Mouse (Mus musculus): ENCODE results near the gene Dnajc12. TPM values are rescaled to one million over a fixed set of nuclear protein-coding genes. Genes with fewer than 3 reads are reported as not detected.
A peak's percentile ranks its signal among the peaks of the same experiment; 100 is the strongest.
"Not testable (repeated sequence)": the region's sequence is repeated elsewhere in the genome, so short reads cannot be mapped to it uniquely, and the experiment has no call there.

The Dnajc12 gene
- total RNA-seq, 1 experiment: 8.4 TPM

DNA sequence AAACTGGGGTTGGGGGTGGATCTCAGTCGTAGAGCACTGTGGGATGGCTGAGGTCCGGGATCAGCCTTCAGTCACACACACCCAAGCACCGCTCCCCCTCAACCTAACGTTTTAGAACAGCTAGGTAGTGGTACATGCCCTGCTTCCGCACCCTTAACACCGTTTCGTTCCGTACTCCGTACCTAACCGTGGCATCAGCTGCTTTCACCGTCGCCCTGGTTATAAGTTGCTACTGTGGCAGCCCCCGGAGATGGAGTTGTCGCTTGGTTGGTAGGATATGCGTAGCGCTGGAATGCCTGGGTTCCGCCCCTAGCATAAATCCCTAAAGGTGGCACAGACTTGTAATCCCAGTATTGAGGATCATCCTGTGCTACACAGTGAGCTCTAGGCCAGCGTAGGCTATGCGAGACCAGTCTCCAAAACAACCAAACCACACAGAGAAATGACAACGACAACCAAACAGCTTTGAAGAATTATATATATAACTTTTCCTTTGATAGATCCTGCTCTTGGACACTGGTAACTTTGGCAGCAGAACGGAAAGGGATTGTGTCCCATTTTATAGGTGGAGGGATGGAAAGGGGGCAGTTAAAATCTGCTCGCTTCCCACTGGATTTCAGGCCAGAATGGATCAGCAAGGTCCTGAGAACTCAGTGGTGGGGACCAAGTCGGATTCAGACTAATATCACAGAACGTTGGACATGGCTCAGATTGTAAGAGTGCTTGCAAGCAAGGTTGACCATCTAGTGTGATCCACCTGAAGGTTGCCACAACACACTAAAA, 554 bp upstream of the Dnajc12 start, which contains the start of gene Sirt1:
Sirt1 (minus strand) TSS at position 207 of the 783 bp plus-strand sequence.
- Histone ChIP-seq H3K4me1 (ENCODE audit: control insufficient read depth in 2 of 2, insufficient read depth in 2 of 2, low read length in 2 of 2, poor library complexity in 1 of 2) (peaks cover 2 to 3% of the 10 kb centered on the region in 2 experiments; a peak in 3 of 4 replicates), H3K27ac (ENCODE audit: insufficient read depth, low read depth, low read length, poor library complexity, severe bottlenecking) (no peak within 1 kb of the TSS), H3K9ac (ENCODE audit: insufficient read depth, low read depth, low read length, poor library complexity, severe bottlenecking) (peak within 1 kb of the TSS; percentile 75), H3K36me3 (ENCODE audit: control insufficient read depth, insufficient read depth, low read length, poor library complexity, severe bottlenecking) (no peaks in the 10 kb centered on the region), H3K9me3 (ENCODE audit: control insufficient read depth, insufficient read depth, low read depth, low read length) (no peaks in the 10 kb centered on the region), H3K4me3 (ENCODE audit: insufficient read depth in 1 of 2, low read depth in 1 of 2, low read length in 2 of 2, poor library complexity in 1 of 2, severe bottlenecking in 1 of 2) (peak within 1 kb of the TSS; percentile 56 to 84)
- DNase-seq (ENCODE audit: low read depth, low spot score): no peak
- in situ Hi-C loops (cut with MboI; ENCODE audit: low sequenced_read_pairs in 2 of 2, unreplicated experiment in 2 of 2): no loop called here
- TF ChIP-seq MAFK (IDR thresholded peaks at IDR 0.05; ENCODE audit: insufficient read depth, low read depth, low read length) (no peak), ZC3H11A (IDR thresholded peaks at IDR 0.05; ENCODE audit: borderline replicate concordance, low read depth, low read length) (no peak), HCFC1 (IDR thresholded peaks at IDR 0.05; ENCODE audit: borderline replicate concordance, insufficient read depth, low read length) (no peak), CHD2 (IDR thresholded peaks at IDR 0.05; ENCODE audit: low read depth, low read length) (no peak), ZNF384 (IDR thresholded peaks at IDR 0.05; ENCODE audit: low read depth, low read length) (no peak)

DNA sequence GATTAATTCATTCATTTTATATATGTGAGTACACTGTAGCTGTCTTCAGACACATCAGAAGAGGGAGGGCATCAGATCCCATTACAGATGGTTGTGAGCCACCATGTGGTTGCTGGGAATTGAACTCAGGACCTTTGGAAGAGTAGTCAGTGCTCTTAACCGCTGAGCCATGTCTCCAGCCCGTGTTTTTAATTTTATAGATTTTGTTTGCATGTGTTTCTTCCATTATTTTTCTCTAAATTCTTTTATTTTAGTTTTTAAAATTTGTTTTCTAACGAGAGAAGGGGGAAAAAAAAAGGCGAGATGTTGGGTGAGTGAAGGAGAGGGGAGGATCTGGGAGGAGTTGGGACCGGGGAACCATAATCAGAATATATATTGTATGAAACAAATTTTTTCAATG, 3.7 kb downstream of the Dnajc12 start:
- H3K9ac ChIP-seq (ENCODE audit: insufficient read depth, low read depth, low read length, poor library complexity, severe bottlenecking); in situ Hi-C loops (cut with MboI; ENCODE audit: low sequenced_read_pairs in 2 of 2, unreplicated experiment in 2 of 2); H3K36me3 ChIP-seq (ENCODE audit: control insufficient read depth, insufficient read depth, low read length, poor library complexity, severe bottlenecking); H3K27ac ChIP-seq (ENCODE audit: insufficient read depth, low read depth, low read length, poor library complexity, severe bottlenecking); H3K9me3 ChIP-seq (ENCODE audit: control insufficient read depth, insufficient read depth, low read depth, low read length); H3K4me3 ChIP-seq (ENCODE audit: insufficient read depth in 1 of 2, low read depth in 1 of 2, low read length in 2 of 2, poor library complexity in 1 of 2, severe bottlenecking in 1 of 2); H3K4me1 ChIP-seq (ENCODE audit: control insufficient read depth in 2 of 2, insufficient read depth in 2 of 2, low read length in 2 of 2, poor library complexity in 1 of 2); DNase-seq (ENCODE audit: low read depth, low spot score): not testable (repeated sequence)

DNA sequence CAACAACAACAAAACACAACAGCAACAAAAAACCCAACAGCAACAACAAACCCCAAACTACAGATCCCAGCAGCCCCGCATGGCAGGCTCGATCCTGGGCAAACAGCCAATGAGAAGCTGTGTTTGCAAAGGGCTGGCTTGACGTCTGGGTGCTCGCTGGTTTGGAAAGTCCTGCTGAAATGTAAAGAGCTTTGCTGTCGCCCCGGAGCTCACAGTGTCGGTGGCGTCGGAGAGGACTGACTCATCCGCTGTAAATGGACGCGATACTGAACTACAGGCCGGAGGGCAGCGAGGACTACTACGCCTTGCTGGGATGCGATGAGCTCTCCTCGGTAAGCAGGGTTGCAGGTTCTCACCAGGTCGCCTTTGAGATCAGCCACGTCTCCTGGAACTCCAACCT, 4.2 kb downstream of the Dnajc12 start:
- Histone ChIP-seq H3K9me3 (ENCODE audit: control insufficient read depth, insufficient read depth, low read depth, low read length) (no peaks in the 10 kb centered on the region), H3K4me3 (ENCODE audit: insufficient read depth in 1 of 2, low read depth in 1 of 2, low read length in 2 of 2, poor library complexity in 1 of 2, severe bottlenecking in 1 of 2) (peak overlapping the region; percentile 62 to 92), H3K4me1 (ENCODE audit: control insufficient read depth in 2 of 2, insufficient read depth in 2 of 2, low read length in 2 of 2, poor library complexity in 1 of 2) (peaks cover 1 to 5% of the 10 kb centered on the region in 2 experiments; a peak in 3 of 4 replicates), H3K36me3 (ENCODE audit: control insufficient read depth, insufficient read depth, low read length, poor library complexity, severe bottlenecking) (no peaks in the 10 kb centered on the region), H3K27ac (ENCODE audit: insufficient read depth, low read depth, low read length, poor library complexity, severe bottlenecking) (no peak overlapping the region), H3K9ac (ENCODE audit: insufficient read depth, low read depth, low read length, poor library complexity, severe bottlenecking) (peak overlapping the region; percentile 50)
- in situ Hi-C loops (cut with MboI; ENCODE audit: low sequenced_read_pairs in 2 of 2, unreplicated experiment in 2 of 2): no loop called here
- DNase-seq (ENCODE audit: low read depth, low spot score): peak; percentile 63
- TF ChIP-seq ZNF384 (IDR thresholded peaks at IDR 0.05; ENCODE audit: low read depth, low read length) (no peak), HCFC1 (IDR thresholded peaks at IDR 0.05; ENCODE audit: borderline replicate concordance, insufficient read depth, low read length) (peak; percentile 88)

DNA sequence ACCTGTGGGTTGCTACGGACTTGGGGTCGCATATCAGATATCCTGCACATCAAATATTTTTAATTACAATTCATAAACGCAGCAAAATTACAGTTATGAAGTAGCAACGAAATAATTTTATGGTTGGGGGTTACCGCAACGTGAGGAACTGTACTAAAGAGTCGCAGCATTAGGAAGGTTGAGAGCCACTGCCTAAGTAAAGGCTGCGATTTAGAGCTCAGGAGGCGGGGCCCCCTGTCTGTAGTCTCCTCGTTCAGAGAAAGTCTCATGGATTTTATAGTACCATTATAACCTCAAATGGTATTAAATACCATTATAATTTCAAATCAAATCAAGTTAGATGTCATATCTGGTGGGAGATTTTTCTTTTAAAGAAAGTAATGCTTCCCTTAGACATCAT, 4.7 kb downstream of the Dnajc12 start:
- in situ Hi-C loops (cut with MboI; ENCODE audit: low sequenced_read_pairs in 2 of 2, unreplicated experiment in 2 of 2): no loop called here
- no peak for TF ChIP-seq CHD2 (IDR thresholded peaks at IDR 0.05; ENCODE audit: low read depth, low read length)
- no peak for TF ChIP-seq ZNF384 (IDR thresholded peaks at IDR 0.05; ENCODE audit: low read depth, low read length)
- TF ChIP-seq MAFK (IDR thresholded peaks at IDR 0.05; ENCODE audit: insufficient read depth, low read depth, low read length): no peak
- no peak for TF ChIP-seq ZC3H11A (IDR thresholded peaks at IDR 0.05; ENCODE audit: borderline replicate concordance, low read depth, low read length)
- no peak for TF ChIP-seq HCFC1 (IDR thresholded peaks at IDR 0.05; ENCODE audit: borderline replicate concordance, insufficient read depth, low read length)
- no peaks in the 10 kb centered on the region for H3K9me3 ChIP-seq (ENCODE audit: control insufficient read depth, insufficient read depth, low read depth, low read length)
- no peak overlapping the region for H3K9ac ChIP-seq (ENCODE audit: insufficient read depth, low read depth, low read length, poor library complexity, severe bottlenecking)
- no peaks in the 10 kb centered on the region for H3K36me3 ChIP-seq (ENCODE audit: control insufficient read depth, insufficient read depth, low read length, poor library complexity, severe bottlenecking)
- no peak for DNase-seq (ENCODE audit: low read depth, low spot score)
- H3K4me1 ChIP-seq (ENCODE audit: control insufficient read depth in 2 of 2, insufficient read depth in 2 of 2, low read length in 2 of 2, poor library complexity in 1 of 2): peaks cover 0 to 3% of the 10 kb centered on the region in 2 experiments; a peak in 1 of 4 replicates
- peak overlapping the region; percentile 62 to 92 for H3K4me3 ChIP-seq (ENCODE audit: insufficient read depth in 1 of 2, low read depth in 1 of 2, low read length in 2 of 2, poor library complexity in 1 of 2, severe bottlenecking in 1 of 2)
- H3K27ac ChIP-seq (ENCODE audit: insufficient read depth, low read depth, low read length, poor library complexity, severe bottlenecking): no peak overlapping the region

DNA sequence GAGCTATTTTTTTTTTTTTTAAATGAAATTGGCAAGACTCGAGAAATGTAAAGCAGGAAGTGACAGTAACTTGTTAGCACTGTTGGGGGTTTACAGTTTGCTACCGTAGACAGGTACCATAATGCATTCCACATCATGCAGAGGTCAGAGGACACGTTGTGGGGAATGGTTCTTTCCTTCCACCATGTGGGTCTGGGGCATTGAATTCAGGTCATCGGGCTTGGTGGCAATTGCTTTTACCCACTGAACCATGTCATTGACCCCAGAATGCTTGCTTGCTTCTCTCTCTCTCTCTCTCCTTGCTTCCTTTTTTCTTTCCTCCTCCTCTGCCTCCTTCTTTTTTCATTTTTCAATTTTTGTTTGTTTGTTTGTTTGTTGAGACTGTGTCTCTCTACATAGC, 6.7 kb downstream of the Dnajc12 start:
- Histone ChIP-seq H3K4me3 (ENCODE audit: insufficient read depth in 1 of 2, low read depth in 1 of 2, low read length in 2 of 2, poor library complexity in 1 of 2, severe bottlenecking in 1 of 2) (no peak overlapping the region), H3K36me3 (ENCODE audit: control insufficient read depth, insufficient read depth, low read length, poor library complexity, severe bottlenecking) (no peaks in the 10 kb centered on the region), H3K27ac (ENCODE audit: insufficient read depth, low read depth, low read length, poor library complexity, severe bottlenecking) (no peak overlapping the region), H3K9ac (ENCODE audit: insufficient read depth, low read depth, low read length, poor library complexity, severe bottlenecking) (no peak overlapping the region), H3K9me3 (ENCODE audit: control insufficient read depth, insufficient read depth, low read depth, low read length) (no peaks in the 10 kb centered on the region), H3K4me1 (ENCODE audit: control insufficient read depth in 2 of 2, insufficient read depth in 2 of 2, low read length in 2 of 2, poor library complexity in 1 of 2) (0 out of 4 replicates have a peak, but pooled peaks cover 0 to 2% of the 10 kb centered on the region in 2 experiments)
- DNase-seq (ENCODE audit: low read depth, low spot score): no peak
- TF ChIP-seq MAFK (IDR thresholded peaks at IDR 0.05; ENCODE audit: insufficient read depth, low read depth, low read length) (no peak), ZNF384 (IDR thresholded peaks at IDR 0.05; ENCODE audit: low read depth, low read length) (no peak)
- in situ Hi-C loops (cut with MboI; ENCODE audit: low sequenced_read_pairs in 2 of 2, unreplicated experiment in 2 of 2): no loop called here

Measured in ES-E14 (cell line).